Mouse (Mus musculus) kidney, postnatal 14 days (tissue): ENCODE measurements around the gene Adh5.
A peak's percentile ranks its signal among the peaks of the same experiment; 100 is the strongest.
"Not testable (repeated sequence)": the region's sequence is repeated elsewhere in the genome, so short reads cannot be mapped to it uniquely, and the experiment has no call there.

Source experiments
- DNase-seq: peaks from one replicate; pipeline ENCODE4 v3.0.0; 2022; ENCODE audit warnings: mixed read lengths

Gene Adh5

GRCm38 (mm10) chr3:138461832-138462231 lies 18.9 kb downstream of the Adh5 start:
- DNase-seq: no peak

GRCm38 (mm10) chr3:138463137-138463536 lies 20.2 kb downstream of the Adh5 start:
- DNase-seq: peak; percentile 46

- DNase-seq: no peak
These were observed 20.9 kb downstream of the Adh5 start for GRCm38 (mm10) chr3:138463807-138464206.

GRCm38 (mm10) chr3:138464573-138465147 lies 21.8 kb downstream of the Adh5 start:
- no peak for DNase-seq

GRCm38 (mm10) chr3:138466656-138467055 lies 23.8 kb downstream of the Adh5 start:
- DNase-seq: not testable (repeated sequence)

- DNase-seq: no peak
These were observed 28.2 kb downstream of the Adh5 start for GRCm38 (mm10) chr3:138471066-138471465.

- no peak for DNase-seq
These were observed 36.6 kb downstream of the Adh5 start for GRCm38 (mm10) chr3:138479489-138479888.

- no peak for DNase-seq
These were observed 38.8 kb downstream of the Adh5 start for GRCm38 (mm10) chr3:138481526-138482284.

GRCm38 (mm10) chr3:138483240-138483639 lies 40.3 kb downstream of the Adh5 start:
- no peak for DNase-seq

GRCm38 (mm10) chr3:138488584-138489326 lies 45.9 kb downstream of the Adh5 start:
- no peak for DNase-seq

GRCm38 (mm10) chr3:138489327-138490033 lies 46.6 kb downstream of the Adh5 start, which contains the start of gene Metap1:
Gene Metap1 (minus strand): TSS chr3:138489515.
- peak; percentile 98 for DNase-seq

- no peak for DNase-seq
These were observed 47.1 kb downstream of the Adh5 start for GRCm38 (mm10) chr3:138490034-138490337.

GRCm38 (mm10) chr3:138493668-138494067 lies 50.8 kb downstream of the Adh5 start:
- DNase-seq: no peak

- no peak for DNase-seq
These were observed 51.7 kb downstream of the Adh5 start for GRCm38 (mm10) chr3:138494565-138494964.

- no peak for DNase-seq
These were observed 52.6 kb downstream of the Adh5 start for GRCm38 (mm10) chr3:138495166-138496145.

- no peak for DNase-seq
These were observed 55.8 kb downstream of the Adh5 start for GRCm38 (mm10) chr3:138498731-138499130.

- no peak for DNase-seq
These were observed 57.2 kb downstream of the Adh5 start for GRCm38 (mm10) chr3:138499854-138500740.

GRCm38 (mm10) chr3:138503754-138504153 lies 60.9 kb downstream of the Adh5 start:
- DNase-seq: no peak
